Mouse (Mus musculus) frontal cortex, postnatal 10 days (tissue): ENCODE measurements at regions not wholly inside any gene's neighbourhood (a gene's known extent, or its start where the extent isn't known, plus 50 kb on each side); places are given as distances from the start of the nearest gene placed in this dataset.

Experiments used
- DNase-seq, 2 experiments: peaks; one replicate each; pipeline ENCODE4 v3.0.0; 2022; ENCODE audit warnings: low spot score in 2 of 2, mixed read lengths in 1 of 2

DNA sequence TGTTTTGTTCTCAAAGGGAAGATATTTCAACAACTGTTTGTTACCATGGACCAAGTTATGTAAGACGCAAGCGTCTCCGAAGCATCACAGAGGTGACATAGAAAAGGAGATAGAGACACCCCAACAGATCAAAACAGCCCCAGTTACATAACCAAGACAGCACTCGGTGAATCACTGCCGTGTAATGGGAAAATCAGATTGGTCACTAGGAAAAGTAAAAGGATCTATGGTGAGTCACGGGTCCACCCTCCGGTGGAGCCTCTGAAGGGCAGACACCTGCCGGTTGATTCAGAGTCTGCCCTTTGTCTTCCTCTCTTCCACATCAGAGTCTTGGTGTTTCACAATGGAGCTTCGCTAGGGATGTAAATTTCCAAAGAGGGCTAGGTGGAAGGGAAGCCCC, 62.9 kb upstream of the Odc1 start:
- no peak for DNase-seq

DNA sequence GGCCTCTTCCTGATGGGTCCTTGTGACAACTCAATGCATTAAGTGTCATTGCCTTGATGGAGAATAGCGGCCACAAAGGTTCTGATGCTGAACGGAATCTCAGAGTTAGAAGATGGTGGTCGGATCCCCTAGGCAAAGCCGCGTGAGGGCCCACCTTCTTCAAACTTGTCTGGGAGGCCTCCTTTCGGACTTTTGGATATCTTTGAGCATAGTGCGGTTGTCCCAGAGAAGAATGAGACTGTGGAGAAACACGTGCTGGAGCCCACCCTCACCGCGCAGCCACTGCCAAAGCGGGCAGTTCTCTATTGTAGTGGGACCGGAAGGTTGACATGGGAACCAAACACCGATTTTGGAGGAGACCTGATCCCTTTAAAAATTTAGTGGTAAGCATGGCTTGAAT, 62.4 kb upstream of the Odc1 start:
- DNase-seq = no peak

DNA sequence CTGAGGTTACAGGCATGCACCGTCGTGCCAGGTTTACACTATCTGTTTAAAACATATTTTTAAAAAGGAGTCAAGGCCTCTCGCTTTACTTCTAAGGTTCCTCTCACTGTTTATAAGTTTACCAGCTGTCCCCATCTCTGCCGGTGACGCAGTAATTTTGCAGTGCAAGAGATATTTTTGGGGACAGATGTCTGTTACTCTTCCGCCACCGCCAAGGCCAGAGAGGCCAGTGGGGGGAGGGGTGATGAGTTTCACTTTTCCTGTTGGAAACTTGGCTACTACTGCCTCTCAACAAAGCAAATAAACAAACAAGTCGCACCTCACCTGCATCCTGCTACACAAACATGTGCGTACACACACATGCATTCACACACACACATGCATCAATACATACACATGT, 60.1 kb upstream of the Odc1 start:
- DNase-seq = peak in 1 of 2 experiments; percentile 5

DNA sequence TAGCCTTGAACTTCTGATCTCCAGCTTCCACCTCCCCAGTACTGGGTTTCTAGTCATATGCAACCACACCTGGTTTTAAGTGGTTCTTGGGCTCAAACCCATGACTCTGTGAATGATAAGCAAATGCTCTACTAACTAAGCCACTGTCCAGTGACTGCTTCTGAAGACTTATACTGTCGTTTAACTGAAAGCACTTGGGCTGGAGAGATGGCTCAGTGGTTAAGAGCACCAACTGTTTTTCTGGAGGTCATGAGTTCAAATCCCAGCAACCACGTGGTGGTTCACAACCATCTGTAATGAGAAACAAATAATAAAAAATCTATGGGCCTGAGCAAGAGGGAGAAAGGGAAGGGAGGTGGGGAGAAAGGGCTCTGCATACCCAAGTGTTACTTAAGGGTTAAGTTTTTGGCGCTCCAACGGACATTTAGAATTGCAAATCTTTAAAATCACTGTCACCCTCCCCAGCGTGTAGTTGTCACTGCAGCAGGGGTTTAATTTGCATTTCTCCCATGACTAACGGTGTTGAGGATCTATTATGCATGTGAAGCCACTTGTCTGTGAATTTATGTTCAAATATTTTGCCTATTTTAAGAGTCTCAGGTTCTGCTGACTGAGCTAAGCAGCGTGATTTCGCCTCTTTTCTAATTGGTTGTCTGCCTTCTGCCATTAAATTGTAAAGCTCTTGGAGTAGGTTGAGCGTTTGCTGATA, 58.4 kb upstream of the Odc1 start:
- peak in 1 of 2 experiments; percentile 2 for DNase-seq

DNA sequence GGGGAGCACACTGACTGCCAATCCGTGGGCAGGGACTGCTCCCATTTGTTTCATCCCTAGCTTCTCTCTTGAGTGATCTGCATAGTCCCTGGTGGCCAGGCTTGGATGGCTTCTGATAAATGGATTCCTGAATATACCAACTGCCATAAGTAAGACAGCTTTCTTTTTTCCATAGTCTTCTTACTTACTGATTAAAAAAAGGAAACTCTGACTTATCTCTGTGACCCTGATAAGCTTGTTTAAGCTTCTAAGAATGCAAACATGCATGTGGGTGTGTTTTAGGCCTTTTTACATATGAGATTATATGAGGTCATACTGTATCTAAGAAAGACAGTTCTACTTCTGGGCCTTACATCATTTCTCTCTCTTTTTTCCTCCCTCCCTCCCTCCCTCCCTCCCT, 57.3 kb upstream of the Odc1 start:
- DNase-seq = peak in 1 of 2 experiments; percentile 2

DNA sequence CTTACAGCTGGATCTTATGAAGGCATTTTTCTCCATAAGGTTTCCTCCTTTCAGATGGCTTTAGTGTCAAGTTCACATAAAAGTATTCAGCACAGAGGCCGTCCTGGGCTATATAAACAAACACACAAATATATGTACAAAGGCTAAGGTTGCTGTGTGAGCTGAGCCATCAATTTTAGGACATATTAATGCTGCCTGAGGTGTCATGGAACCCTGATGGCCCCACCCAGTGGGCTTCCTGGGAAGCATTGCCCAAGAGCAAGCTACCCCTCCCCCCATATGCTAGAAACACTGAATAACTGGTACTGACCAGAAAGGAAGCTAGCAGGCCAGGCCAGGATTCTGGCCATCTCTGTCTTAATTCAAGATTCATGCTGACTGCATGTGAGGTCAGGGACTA, 56.4 kb upstream of the Odc1 start:
- no peak for DNase-seq

DNA sequence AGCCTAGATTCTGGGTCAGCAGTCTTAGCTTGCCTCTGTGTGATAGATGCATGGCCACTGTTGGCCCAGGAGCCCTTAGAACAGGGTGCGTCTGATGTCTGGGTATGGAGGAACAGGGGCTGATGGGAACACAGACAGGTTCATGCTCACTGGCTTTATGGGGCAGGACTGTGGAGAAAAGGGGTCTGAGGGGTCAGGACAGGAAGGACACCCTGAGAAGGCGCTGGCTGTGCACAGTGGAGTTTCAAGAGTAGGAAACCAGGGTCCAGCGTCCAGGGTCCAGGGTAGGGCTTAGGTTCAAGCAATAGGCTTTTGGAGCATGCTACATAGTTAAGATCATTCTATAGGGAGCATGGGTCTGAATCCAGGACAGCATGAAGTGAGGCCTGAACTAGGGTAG, 54.6 kb upstream of the Odc1 start:
- no peak for DNase-seq

DNA sequence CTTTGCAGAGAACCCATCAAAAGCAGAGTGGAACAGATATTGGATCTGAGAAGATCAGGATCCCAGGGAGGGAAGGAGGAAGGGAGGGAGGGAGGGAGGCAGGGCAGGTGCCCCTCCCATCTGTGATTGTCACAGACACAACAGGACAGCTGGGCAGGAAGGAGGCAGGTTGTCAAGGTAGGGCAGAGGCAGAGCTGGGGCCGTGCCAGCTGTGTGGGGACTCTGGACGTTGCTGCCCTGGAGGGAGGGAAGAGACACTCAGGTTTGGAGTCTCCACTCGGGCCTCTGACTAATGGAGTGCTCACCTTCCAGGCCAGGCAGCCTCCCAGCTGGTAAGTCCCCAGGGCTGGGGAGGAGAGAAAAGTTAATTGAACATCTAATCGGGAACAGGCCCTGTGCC, 52.0 kb upstream of the Odc1 start:
- no peak for DNase-seq

DNA sequence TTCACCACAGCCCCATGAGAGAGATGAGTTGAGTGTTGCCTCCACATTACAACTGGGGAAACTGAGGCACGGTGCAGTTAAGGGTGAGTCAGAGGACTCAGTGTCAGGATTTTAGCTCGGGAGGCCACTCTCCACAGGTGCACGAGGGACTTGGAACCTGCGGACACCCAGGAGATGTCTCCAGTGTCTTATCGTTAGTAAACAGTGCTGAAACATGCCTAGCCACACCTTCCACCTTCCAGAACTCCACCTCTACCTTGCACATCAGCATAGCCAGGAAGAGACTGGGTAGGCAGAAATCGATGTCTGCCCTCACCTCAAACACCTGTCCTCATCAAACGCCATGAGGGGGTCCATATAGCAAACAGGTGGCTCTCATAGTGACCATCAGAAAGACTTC, 51.5 kb upstream of the Odc1 start:
- no peak for DNase-seq

DNA sequence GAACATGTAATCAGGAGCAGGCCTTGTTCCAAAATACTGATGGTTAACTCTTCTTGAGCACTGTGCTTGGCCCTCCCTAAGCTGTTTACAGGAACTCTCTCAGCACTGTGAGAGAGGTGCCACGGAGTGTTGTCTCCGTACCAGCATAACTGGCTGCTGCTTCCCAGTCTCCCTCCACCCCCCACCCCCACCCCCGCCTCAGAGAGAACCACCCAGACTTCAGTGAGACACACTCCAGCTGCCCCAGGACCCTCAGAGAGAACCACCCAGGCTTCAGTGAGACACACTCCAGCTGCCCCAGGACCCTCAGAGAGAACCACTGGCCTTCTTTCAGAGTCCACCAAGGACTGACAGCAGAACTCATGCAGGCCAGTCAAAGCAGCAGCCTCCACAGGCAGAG, 50.8 kb upstream of the Odc1 start:
- DNase-seq = no peak
